Mouse (Mus musculus): ENCODE data around the gene Rasgef1c.

DNA sequence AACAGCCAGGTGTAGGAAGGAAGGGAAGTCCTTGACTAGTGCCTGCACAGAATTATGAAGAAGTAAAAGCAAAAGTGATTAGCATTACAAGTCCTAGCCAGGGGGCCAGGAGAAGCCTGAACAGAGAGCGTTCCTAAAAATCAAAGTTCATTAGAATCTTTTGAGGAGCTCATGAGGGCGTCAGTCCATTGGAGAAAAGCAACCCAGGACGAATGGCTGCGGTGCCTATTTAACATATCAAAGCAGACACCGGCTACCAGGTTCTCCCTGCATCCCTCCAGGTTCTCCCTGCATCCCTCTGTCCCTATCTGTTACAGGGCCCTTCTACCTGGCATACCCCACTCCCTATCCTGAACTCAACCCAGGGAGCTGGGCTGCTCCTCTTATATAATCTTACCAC lies 106.6 kb downstream of the Rasgef1c start:
- TF ChIP-seq CTCF (IDR thresholded peaks at IDR 0.05; ENCODE audit: control insufficient read depth, insufficient read depth, insufficient read length) (no peak), MYOD1 (IDR thresholded peaks at IDR 0.05; ENCODE audit: control insufficient read depth, insufficient read length, low read depth) (no peak), MAX (IDR thresholded peaks at IDR 0.05) (no peak), CEBPB (IDR thresholded peaks at IDR 0.05; ENCODE audit: low read depth) (no peak), USF1 (IDR thresholded peaks at IDR 0.05; ENCODE audit: low read depth) (no peak), MYOG (IDR thresholded peaks at IDR 0.05; ENCODE audit: control insufficient read depth, extremely low read depth, insufficient read length) (no peak), FOSL1 (IDR thresholded peaks at IDR 0.05; ENCODE audit: insufficient read depth, low read length, poor library complexity, severe bottlenecking) (no peak)

Data from C2C12 (cell line).